Mouse (Mus musculus) testis, adult 2 months (tissue): Measurements from ENCODE around the gene Khdc1a.

Source experiments
- CTCF ChIP-seq: fragments of 200-500 bp; IDR thresholded peaks from 2 replicates; pipeline ENCODE4 v1.5.1; 2012; ENCODE audit warnings: low read depth, mild to moderate bottlenecking, inconsistent platforms, low read length, moderate library complexity; ENCODE audit not compliant: control insufficient read depth, insufficient read depth, insufficient replicate concordance
- POLR2A ChIP-seq: fragments of 200-500 bp; IDR thresholded peaks from 2 replicates; pipeline ENCODE4 v1.6.1; 2012; ENCODE audit warnings: low read depth, mild to moderate bottlenecking, inconsistent platforms, low read length, moderate library complexity; ENCODE audit not compliant: control insufficient read depth

DNA sequence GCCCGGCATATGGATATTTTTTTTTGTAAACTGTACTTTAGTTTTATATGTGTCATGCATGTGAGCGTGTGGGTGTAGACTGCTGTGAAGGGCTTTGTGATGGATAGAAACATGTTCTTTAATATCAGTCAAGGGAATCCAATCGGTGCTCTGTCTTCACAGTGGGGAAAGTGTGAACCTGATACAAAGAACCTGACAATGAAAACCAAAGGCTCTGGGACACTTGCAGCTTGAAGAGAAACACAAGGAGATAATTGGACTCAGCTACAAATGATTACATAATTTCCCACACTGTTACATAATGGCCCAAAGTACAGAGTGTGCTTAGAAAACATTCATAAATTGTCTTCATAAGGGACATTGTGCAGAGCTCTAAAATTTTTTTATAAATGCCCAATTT, 44.0 kb upstream of the Khdc1a start:
- TF ChIP-seq CTCF (no peak), POLR2A (no peak)
